Mouse (Mus musculus) midbrain, embryonic 13.5 days (tissue): ENCODE data around the gene Uxt. TPM values are rescaled to one million over a fixed set of nuclear protein-coding genes. Genes with fewer than 3 reads are reported as not detected.

Experiments used
- ATAC-seq: fragments of 200-750 bp; cut with Nextera tagmentation; 2 replicates; pipeline ENCODE4 v1.8.0; 2017; ENCODE audit warnings: mild to moderate bottlenecking, moderate TSS enrichment, moderate library complexity
- H3K27ac ChIP-seq: fragments of 300-500 bp; sonication (generic); 2 replicates; pipeline ENCODE4 v1.5.1; 2015; ENCODE audit warnings: inconsistent platforms, mild to moderate bottlenecking, moderate library complexity
- H3K27me3 ChIP-seq: fragments of 300-500 bp; sonication (generic); 2 replicates; pipeline ENCODE4 v1.6.1; 2015; ENCODE audit warnings: mild to moderate bottlenecking, inconsistent platforms
- H3K36me3 ChIP-seq: fragments of 300-500 bp; sonication (generic); 2 replicates; pipeline ENCODE4 v1.6.1; 2015; ENCODE audit warnings: mild to moderate bottlenecking, inconsistent platforms
- H3K4me1 ChIP-seq: fragments of 300-500 bp; sonication (generic); replicated peaks from 2 replicates; pipeline ENCODE4 v1.6.1; 2015; ENCODE audit warnings: inconsistent platforms
- H3K4me2 ChIP-seq: fragments of 300-500 bp; sonication (generic); replicated peaks from 2 replicates; pipeline ENCODE4 v1.6.1; 2015; ENCODE audit warnings: moderate library complexity, mild to moderate bottlenecking, inconsistent platforms
- H3K4me3 ChIP-seq: fragments of 300-500 bp; sonication (generic); replicated peaks from 2 replicates; pipeline ENCODE4 v1.5.1; 2015; ENCODE audit warnings: mild to moderate bottlenecking, inconsistent platforms
- H3K9ac ChIP-seq: fragments of 300-500 bp; sonication (generic); replicated peaks from 2 replicates; pipeline ENCODE4 v1.6.1; 2015; ENCODE audit warnings: mild to moderate bottlenecking, inconsistent platforms
- H3K9me3 ChIP-seq: fragments of 300-500 bp; sonication (generic); 2 replicates; pipeline ENCODE4 v1.6.1; 2016; ENCODE audit warnings: mild to moderate bottlenecking, inconsistent platforms
- WGBS: fragments of 180-500 bp; shearing (Covaris S2); methylation state at CpG from one replicate; pipeline ENCODE4 v1.1.7; 2015; 5-methylcytosine and 5-hydroxymethylcytosine counted together
- polyA plus RNA-seq: library from polyadenylated mRNA; unstranded; fragments of >200 nt; fragmentation: Nextera tagmentation; extraction: Ambion mirVana; gene quantifications from 2 replicates; pipeline ENCODE4 v1.2.1, GENCODE M21; 2015

The Uxt gene
- polyA plus RNA-seq, 1 experiment from 2014 or later: 48.8 TPM

DNA sequence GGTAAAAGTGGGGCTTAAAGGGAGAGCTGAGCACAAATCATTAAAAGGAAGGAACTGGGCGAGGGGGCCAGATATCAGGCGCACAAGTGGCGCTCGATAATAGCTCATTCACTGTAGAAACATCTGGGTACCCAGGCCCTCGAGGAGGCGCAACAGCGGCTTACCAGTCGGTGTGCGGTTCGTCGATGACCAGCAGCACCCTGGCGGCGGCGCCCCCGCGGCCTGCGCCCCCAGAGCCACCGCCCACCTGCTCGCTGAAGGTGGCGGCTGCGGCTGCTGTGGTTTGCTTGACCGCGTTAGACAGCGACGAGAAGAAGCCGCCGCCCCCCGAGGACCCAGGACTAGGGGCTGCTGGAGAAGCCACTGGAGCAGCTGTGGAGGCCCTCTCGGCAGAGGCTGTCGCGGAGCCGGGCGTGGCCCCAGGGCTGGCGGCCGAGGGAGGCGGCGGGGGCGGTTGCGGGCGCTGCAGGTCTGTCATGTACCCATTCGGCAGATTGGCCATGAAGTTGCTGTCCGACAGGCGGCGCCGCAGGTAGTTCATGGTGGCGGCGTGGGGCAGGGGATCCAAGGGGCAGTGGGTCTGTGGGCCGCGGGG lies 41.5 kb downstream of the Uxt start:
- Histone ChIP-seq H3K27me3 (no peaks in the 10 kb centered on the region), H3K4me2 (peak overlapping the region; percentile 61), H3K9me3 (no peaks in the 10 kb centered on the region), H3K4me3 (peak overlapping the region; percentile 57), H3K27ac (peak overlapping the region; percentile 65), H3K9ac (peak overlapping the region; percentile 73), H3K36me3 (no peaks in the 10 kb centered on the region), H3K4me1 (peaks cover 13% of the 10 kb centered on the region; the same call in 1 of the 2 replicates)
- WGBS: 27% methylated on average over 49 of the region's 49 CpGs
- peak; percentile 80 for ATAC-seq

DNA sequence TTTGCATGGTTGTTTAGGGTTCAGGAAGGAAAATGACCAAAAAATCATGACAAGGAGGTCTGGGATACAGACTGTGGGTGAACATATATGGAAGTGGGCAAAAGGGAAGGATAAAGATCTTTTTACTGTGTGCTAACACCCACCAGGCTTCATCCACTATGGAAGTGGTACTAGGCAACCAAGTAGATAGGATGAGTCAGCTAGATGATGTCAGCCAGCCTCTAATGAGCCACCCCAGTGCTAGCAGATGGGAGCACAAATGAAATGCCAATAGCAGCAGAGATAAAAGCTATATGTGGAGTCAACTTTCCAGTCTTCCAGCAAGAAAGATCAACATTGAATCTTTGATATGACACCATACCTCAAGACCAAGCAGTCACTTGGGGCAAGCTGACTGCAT lies 46.7 kb downstream of the Uxt start:
- H3K27me3 ChIP-seq: no peaks in the 10 kb centered on the region
- H3K36me3 ChIP-seq: no peaks in the 10 kb centered on the region
- H3K4me3 ChIP-seq: no peak overlapping the region
- no peaks in the 10 kb centered on the region for H3K9me3 ChIP-seq
- no peak overlapping the region for H3K9ac ChIP-seq
- no peak for ATAC-seq
- no peak overlapping the region for H3K4me2 ChIP-seq
- H3K27ac ChIP-seq: no peak overlapping the region
- peaks cover 13% of the 10 kb centered on the region; the same call in 1 of the 2 replicates for H3K4me1 ChIP-seq

DNA sequence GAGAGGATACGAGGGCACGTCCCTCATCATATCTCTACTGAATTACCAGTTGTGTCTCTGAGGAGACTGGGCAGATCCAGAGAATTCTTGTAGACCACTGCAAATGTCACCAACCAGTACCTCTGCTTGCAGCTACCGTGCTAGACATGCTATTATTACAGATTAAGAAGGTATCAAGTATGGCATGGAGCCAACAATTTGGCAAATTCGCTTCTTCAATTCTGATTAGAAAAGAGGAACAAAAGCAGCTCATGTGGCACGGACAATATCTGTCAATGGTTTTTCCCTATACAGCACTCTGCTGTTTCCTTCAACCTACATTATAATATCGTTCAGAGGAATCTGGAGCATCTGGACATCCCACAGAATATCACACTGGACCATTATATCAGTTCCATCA lies 48.1 kb downstream of the Uxt start:
- H3K27ac ChIP-seq: no peak overlapping the region
- H3K9ac ChIP-seq: no peak overlapping the region
- no peak for ATAC-seq
- H3K4me1 ChIP-seq: peaks cover 9% of the 10 kb centered on the region; the same call in 1 of the 2 replicates
- no peaks in the 10 kb centered on the region for H3K9me3 ChIP-seq
- H3K4me2 ChIP-seq: no peak overlapping the region
- 88% methylated on average over 6 of the region's 6 CpGs for WGBS
- no peak overlapping the region for H3K4me3 ChIP-seq
- no peaks in the 10 kb centered on the region for H3K27me3 ChIP-seq
- 0 out of 2 replicates have a peak, but pooled peaks cover 5% of the 10 kb centered on the region for H3K36me3 ChIP-seq

DNA sequence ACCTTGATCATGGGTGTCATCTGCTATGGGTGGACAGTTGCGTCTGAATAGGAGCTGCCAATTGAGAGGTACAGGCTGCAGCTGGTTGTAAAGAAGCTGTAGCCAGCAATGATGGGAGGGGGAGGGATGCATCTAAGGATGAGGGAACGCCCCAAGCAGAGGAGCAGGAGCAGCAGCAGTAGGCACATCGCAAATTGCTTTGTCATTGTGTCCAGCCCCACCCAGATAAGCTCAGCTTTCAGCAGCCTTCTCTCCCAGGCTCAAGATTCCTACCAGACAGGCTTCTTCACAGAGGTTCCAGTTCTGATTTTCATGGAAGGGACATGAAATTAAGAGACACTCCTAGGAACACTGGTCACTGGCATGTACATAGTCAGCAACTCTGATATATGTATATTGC lies 51.7 kb downstream of the Uxt start:
- Histone ChIP-seq H3K9ac (no peak overlapping the region), H3K4me2 (no peak overlapping the region), H3K4me1 (no peaks in the 10 kb centered on the region), H3K27me3 (no peaks in the 10 kb centered on the region), H3K36me3 (peaks cover 14% of the 10 kb centered on the region; the same call in 1 of the 2 replicates), H3K4me3 (no peak overlapping the region), H3K27ac (no peak overlapping the region), H3K9me3 (no peaks in the 10 kb centered on the region)
- no peak for ATAC-seq
- 35% methylated on average over 3 of the region's 3 CpGs for WGBS

Other genes with a start within 250 kb of the Uxt start
- gene Araf, start 164.2 kb downstream of the Uxt start, polyA plus RNA-seq: 245 and 255 TPM in 2 replicates
- gene Timp1, start 91.9 kb downstream of the Uxt start, polyA plus RNA-seq: 2.9 and 3.5 TPM in 2 replicates
- 26.5 and 30.8 TPM in 2 replicates for gene Syn1, start 41.0 kb downstream of the Uxt start, polyA plus RNA-seq
- gene Cfp, start 30.5 kb downstream of the Uxt start, polyA plus RNA-seq: 5.3 and 7.4 TPM in 2 replicates
- gene Elk1, start 11.4 kb downstream of the Uxt start, polyA plus RNA-seq: 20.9 and 23.4 TPM in 2 replicates
- gene Zfp182, start 100.3 kb upstream of the Uxt start, polyA plus RNA-seq: 9.3 and 11.1 TPM in 2 replicates
- not detected in 2 replicates for gene Spaca5, start 106.4 kb upstream of the Uxt start, polyA plus RNA-seq
- 3.5 and 4.1 TPM in 2 replicates for gene Zfp300, start 127.5 kb upstream of the Uxt start, polyA plus RNA-seq
- gene Ssxa1, start 153.8 kb upstream of the Uxt start, polyA plus RNA-seq: not detected in 2 replicates
- gene Gm21876, start 213.6 kb upstream of the Uxt start, polyA plus RNA-seq: not detected in 2 replicates